Mouse (Mus musculus) bone marrow macrophage, adult 2 months (primary cell): Measurements from ENCODE around the gene Ebna1bp2. TPM values are rescaled to one million over a fixed set of nuclear protein-coding genes. Genes with fewer than 3 reads are reported as not detected.
A peak's percentile ranks its signal among the peaks of the same experiment; 100 is the strongest.

Experiments
- H3K27ac ChIP-seq: 2 replicates; pipeline ENCODE4 v1.5.1; 2012; ENCODE audit warnings: low read depth, low read length; ENCODE audit not compliant: insufficient read depth
- H3K4me1 ChIP-seq: 2 replicates; pipeline ENCODE4 v1.6.1; 2012; ENCODE audit warnings: low read length; ENCODE audit not compliant: control insufficient read depth, insufficient read depth
- H3K4me3 ChIP-seq: 2 replicates; pipeline ENCODE4 v1.5.1; 2012; ENCODE audit warnings: mild to moderate bottlenecking, low read length, moderate library complexity; ENCODE audit not compliant: insufficient read depth
- CTCF ChIP-seq: IDR thresholded peaks from 2 replicates; pipeline ENCODE4 v1.5.1; 2012; ENCODE audit warnings: low read depth, mild to moderate bottlenecking, low read length, moderate library complexity
- POLR2A ChIP-seq: IDR thresholded peaks from 2 replicates; pipeline ENCODE4 v1.6.1; 2012; ENCODE audit warnings: mild to moderate bottlenecking, low read depth, low read length, borderline replicate concordance
- polyA plus RNA-seq: library from polyadenylated mRNA; stranded (reverse); fragments of >200 nt; gene quantifications from 2 replicates; pipeline ENCODE4 v1.2.4, GENCODE M21; 2012; ENCODE audit not compliant: missing spikeins, insufficient read depth, insufficient read length

Ebna1bp2 gene
- polyA plus RNA-seq: 27.3 and 36.7 TPM in 2 replicates

DNA sequence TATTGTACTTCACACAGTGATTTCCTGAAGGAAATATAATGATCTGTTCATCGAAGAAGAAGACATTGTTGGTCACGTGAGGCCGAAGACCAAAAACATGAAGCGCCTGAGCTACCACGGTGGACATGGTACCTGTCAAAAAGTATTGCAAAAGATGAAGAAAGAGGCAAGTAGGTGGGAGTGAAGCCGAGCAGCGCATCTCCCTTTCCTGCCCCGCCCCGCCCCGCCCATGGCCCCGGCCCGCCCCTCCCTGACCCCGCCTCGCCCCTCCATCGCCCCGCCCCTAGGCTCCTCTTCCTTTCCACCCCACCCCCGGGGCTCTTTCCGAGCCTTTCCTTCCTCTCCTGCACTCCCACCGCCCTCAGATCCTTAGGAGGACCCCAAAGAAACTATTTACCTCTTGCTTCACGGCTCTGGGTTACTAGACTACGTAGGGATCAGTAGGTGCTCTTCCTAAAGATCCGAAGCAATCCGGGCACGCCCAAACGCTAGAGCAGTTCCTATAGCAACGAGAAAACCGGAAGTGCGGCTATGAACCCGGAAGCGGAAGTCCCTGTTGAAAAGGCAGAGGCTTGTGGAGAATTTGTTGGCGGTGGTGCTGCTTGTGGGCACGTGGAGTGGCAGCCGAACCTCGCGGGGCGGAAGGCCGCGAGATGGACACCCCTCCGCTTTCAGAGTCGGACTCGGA lies at the start of gene Ebna1bp2, which contains the start of gene Cfap57:
Gene Ebna1bp2, plus strand, starts transcription at position 521 of the 688 bp plus-strand sequence.
Gene Cfap57, minus strand, starts transcription at position 499 of the 688 bp plus-strand sequence.
- H3K4me3 ChIP-seq: peak within 1 kb of the TSS; percentile 98
- TF ChIP-seq POLR2A (no peak), CTCF (no peak)
- peaks cover 5% of the 10 kb centered on the region for H3K4me1 ChIP-seq
- peak within 1 kb of the TSS; percentile 21 for H3K27ac ChIP-seq

DNA sequence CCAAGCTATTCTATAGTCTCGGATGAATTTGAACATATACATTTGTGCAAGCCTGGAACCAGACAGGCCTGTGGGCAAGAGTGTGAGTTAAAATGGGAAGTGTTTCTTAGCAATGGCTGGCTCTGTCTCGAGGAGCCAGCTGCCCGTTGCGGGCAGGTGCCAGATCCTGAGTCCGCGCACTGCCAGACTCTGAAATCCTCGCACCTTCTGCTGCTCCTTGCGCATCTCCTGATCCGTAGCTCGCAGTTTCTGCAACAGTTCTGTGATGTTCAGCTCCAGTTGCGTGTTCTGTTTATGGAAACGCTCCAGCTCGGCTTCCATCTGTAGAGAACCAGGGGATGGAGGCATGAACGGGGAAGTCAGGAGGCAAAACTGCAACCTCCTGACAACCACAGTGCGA lies 49.2 kb upstream of the Ebna1bp2 start:
- H3K27ac ChIP-seq: no peak overlapping the region
- no peaks in the 10 kb centered on the region for H3K4me1 ChIP-seq
- TF ChIP-seq POLR2A: no peak
- TF ChIP-seq CTCF: no peak
- no peak overlapping the region for H3K4me3 ChIP-seq

DNA sequence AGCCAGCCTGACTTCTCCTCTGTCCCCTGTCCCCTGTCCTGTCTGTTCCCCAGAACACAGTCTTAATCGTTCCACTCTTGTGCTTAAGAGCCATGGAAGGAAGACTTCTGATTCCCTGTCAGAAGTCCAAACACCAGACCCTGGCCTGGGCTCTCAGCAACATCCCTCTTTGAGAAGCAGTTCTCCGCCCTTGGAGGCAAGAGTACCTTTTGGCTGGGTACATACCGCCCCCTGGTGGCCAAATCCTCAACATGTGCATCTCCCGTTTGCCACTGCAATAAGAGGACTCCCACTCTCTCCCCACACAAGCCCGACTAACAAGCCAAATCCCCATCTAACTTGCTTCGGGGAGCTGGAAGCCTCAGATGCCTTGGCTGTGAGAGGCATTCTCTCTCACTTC lies 44.5 kb upstream of the Ebna1bp2 start:
- TF ChIP-seq CTCF (peak; percentile 93), POLR2A (no peak)

DNA sequence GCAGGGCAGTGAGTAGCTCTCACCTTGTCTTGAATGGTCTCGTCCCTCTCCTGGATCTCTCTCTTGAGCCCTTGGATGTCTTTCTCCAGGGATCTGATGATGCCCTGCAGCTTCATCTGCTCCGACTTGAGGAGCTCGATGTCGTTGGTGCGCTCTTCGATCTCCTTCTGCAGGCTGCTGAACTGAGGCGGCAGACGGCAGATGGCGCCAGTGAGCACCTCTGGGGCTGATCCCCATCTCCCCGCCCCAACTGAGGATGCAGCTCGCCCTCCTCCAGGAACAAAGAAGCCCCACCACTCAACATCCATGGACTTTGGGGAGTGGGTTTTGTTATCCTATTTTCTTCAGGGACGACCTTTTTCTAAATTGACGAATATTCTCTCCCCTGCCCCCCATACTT lies 41.3 kb upstream of the Ebna1bp2 start:
- TF ChIP-seq POLR2A (no peak), CTCF (no peak)
- Histone ChIP-seq H3K27ac (no peak overlapping the region), H3K4me3 (no peak overlapping the region), H3K4me1 (no peaks in the 10 kb centered on the region)

More for the DNA sequence above, 44.5 kb upstream of the Ebna1bp2 start:
- Histone ChIP-seq H3K4me3 (no peak overlapping the region), H3K27ac (no peak overlapping the region), H3K4me1 (no peaks in the 10 kb centered on the region)

DNA sequence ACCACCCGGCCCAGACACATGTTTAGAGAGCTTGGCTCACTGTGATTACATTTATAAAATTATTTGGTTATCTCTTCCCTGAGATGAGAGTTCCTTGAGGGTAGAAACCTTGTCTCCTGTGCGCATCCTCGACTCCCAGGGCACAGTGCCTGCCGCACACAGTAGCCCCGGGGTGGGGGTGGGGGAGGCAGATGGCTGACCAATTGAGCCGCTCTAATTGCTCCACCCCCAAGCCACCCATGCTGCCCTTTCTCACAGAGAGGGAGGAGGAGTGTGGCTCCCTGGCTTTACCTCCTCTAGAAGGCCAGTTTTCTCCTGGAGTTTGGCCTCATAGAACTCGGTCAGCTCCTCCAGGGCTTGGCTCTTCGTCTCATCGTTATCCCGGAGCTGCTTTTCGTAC lies 39.1 kb upstream of the Ebna1bp2 start:
- no peak overlapping the region for H3K4me3 ChIP-seq
- no peak overlapping the region for H3K27ac ChIP-seq
- TF ChIP-seq POLR2A: no peak
- no peak for TF ChIP-seq CTCF
- H3K4me1 ChIP-seq: no peaks in the 10 kb centered on the region

DNA sequence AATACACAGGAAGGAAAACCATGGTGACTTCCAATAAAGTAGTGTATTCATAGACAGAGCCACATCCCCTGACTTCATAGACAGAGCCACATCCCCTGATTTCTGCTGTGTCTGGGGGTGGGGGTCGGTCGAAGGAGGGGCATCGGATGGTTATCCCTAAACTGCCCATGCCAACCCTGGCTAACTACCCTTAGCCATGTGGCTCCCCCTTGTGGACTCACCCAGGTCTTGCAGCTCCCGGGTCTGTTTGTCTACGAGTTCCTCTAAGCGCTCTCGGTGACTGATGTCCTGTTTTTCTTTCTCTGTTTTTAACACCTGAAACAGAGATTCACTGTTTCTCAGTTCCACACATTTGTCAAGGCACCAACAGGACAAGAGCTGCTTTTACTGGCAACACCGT lies 38.0 kb upstream of the Ebna1bp2 start:
- no peak overlapping the region for H3K4me3 ChIP-seq
- no peaks in the 10 kb centered on the region for H3K4me1 ChIP-seq
- no peak for TF ChIP-seq POLR2A
- TF ChIP-seq CTCF: no peak
- H3K27ac ChIP-seq: no peak overlapping the region

DNA sequence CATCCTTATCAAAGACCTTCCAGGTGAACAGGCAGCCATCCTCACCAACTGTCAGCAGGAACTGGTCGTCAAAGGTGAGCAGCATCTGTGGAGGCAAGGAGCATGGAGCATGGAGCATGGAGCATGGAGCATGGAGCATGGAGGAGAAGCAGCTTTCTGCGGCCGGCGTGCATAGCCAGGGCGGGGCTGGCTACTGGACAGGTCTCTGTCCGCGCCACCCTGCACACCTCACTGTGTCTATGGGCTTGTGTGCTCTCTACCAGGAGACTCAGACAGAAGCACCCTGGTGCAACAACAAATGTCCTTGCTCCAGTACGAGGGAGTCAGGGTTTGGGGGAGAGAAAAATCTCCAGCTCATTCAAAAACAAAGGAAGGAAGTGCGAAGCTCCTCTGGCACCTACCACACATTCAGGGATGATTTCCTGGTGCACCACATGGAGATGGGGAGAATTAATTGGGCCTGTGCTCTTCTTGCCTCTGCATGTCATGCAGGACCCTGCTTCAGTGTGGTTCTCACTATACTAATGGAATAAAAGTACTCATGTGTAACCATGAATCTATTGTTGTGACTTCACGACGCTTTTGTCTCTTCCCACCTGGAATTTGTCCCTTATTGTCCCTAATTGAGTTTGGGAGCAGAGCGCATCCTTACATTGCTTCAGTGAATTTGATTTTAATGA lies 31.4 kb upstream of the Ebna1bp2 start:
- H3K4me1 ChIP-seq: no peaks in the 10 kb centered on the region
- no peak overlapping the region for H3K27ac ChIP-seq
- no peak overlapping the region for H3K4me3 ChIP-seq
- TF ChIP-seq POLR2A: no peak
- TF ChIP-seq CTCF: no peak

DNA sequence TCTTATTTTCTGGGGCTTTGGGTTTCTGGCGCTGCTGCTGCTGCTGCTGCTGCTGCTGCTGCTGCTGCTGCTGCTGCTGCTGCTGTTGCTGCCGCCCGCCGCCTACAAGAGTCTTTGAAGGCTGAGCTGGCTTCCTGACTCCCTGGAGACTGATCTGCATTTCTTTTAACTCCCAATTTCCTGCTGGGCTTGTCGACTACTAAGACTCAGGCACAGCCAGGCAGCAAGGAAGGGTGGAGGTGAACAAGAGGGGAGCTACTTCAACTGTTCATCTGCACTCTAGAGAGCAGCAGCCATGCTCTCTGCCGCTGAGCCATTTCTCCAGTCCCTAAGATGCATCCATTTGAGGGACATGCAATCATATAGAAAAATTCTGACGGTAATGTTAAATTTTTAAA lies 30.9 kb upstream of the Ebna1bp2 start:
- Histone ChIP-seq H3K4me3 (no peak overlapping the region), H3K27ac (no peak overlapping the region), H3K4me1 (no peaks in the 10 kb centered on the region)
- TF ChIP-seq POLR2A: no peak
- TF ChIP-seq CTCF: no peak

DNA sequence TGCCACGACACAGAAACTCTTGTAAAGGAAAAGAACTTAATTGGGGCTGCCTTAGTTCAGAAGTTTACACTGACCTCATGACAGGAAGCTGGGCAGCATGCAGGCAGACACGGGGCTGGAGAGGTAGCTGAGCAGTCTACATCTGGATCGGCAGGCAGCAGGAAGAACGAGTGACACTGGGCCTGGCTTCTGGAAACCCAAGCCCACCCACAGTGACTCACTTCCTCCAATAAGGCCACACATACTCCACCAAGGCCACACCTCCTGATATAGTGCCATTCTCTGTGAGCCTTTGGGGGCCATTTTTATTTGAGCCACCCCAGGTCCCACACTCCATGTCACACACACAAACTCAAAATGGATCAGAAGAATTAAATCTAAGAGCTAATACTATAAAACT lies 16.5 kb upstream of the Ebna1bp2 start:
- TF ChIP-seq CTCF (no peak), POLR2A (no peak)
- H3K27ac ChIP-seq: no peak overlapping the region

DNA sequence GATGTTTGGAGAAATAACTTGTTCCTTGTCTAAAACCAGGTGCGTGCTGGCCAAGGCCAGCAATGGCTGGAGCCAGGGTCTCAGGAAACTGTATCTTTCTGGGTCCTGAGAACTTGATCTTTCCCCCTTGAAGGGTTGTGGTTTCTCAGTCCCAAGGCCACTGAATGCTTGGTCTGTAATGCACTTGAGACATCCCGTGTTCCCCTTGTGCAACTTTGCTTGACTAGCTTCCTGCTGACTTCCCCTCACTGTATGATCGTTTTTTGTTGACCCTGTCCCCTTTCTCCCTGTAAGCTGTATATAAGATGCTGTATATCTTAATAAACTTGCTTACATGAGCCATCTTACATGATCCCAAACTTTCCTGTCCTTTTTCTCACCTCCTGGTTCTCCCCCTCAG lies 10.8 kb upstream of the Ebna1bp2 start:
- TF ChIP-seq POLR2A: no peak
- no peak for TF ChIP-seq CTCF
- Histone ChIP-seq H3K27ac (no peak overlapping the region), H3K4me3 (no peak overlapping the region), H3K4me1 (no peaks in the 10 kb centered on the region)

More for the DNA sequence above, 16.5 kb upstream of the Ebna1bp2 start:
- Histone ChIP-seq H3K4me3 (no peak overlapping the region), H3K4me1 (no peaks in the 10 kb centered on the region)
